Mouse (Mus musculus) cerebellum, adult 9-10 months (tissue): ENCODE measurements around the gene Rab4a.
"Not testable (repeated sequence)": the region's sequence is repeated elsewhere in the genome, so short reads cannot be mapped to it uniquely, and the experiment has no call there.

Experiments used
- DNase-seq: peaks from one replicate; pipeline ENCODE4 v3.0.0; 2022

The Rab4a gene

GRCm38 (mm10) chr8:123789461-123789860, 16.3 kb upstream of the Rab4a start:
- DNase-seq: peak; percentile 63

- peak; percentile 96 for DNase-seq
Measured at GRCm38 (mm10) chr8:123789970-123790369, 15.8 kb upstream of the Rab4a start.

- DNase-seq: no peak
Measured at GRCm38 (mm10) chr8:123791101-123791844, 14.5 kb upstream of the Rab4a start.

- no peak for DNase-seq
Measured at GRCm38 (mm10) chr8:123791845-123792225, 13.9 kb upstream of the Rab4a start.

GRCm38 (mm10) chr8:123793900-123794299, 11.9 kb upstream of the Rab4a start:
- no peak for DNase-seq

GRCm38 (mm10) chr8:123794766-123795165, 11.0 kb upstream of the Rab4a start:
- DNase-seq: no peak

GRCm38 (mm10) chr8:123796758-123797157, 9.0 kb upstream of the Rab4a start:
- DNase-seq: no peak

- DNase-seq: no peak
Measured at GRCm38 (mm10) chr8:123797928-123798327, 7.9 kb upstream of the Rab4a start.

- DNase-seq: no peak
Measured at GRCm38 (mm10) chr8:123799434-123799833, 6.4 kb upstream of the Rab4a start.

GRCm38 (mm10) chr8:123799885-123800284, 5.9 kb upstream of the Rab4a start:
- DNase-seq: no peak

- no peak for DNase-seq
Measured at GRCm38 (mm10) chr8:123800867-123801266, 4.9 kb upstream of the Rab4a start.

GRCm38 (mm10) chr8:123801538-123801937, 4.2 kb upstream of the Rab4a start:
- no peak for DNase-seq

GRCm38 (mm10) chr8:123803639-123804038, 2.1 kb upstream of the Rab4a start:
- DNase-seq: peak; percentile 8

- DNase-seq: peak; percentile 17
Measured at GRCm38 (mm10) chr8:123804586-123804985, 1.2 kb upstream of the Rab4a start.

- no peak for DNase-seq
Measured at GRCm38 (mm10) chr8:123805209-123805717, 522 bp upstream of the Rab4a start.

- no peak for DNase-seq
Measured at GRCm38 (mm10) chr8:123806374-123806935, 670 bp downstream of the Rab4a start.

- peak; percentile 39 for DNase-seq
Measured at GRCm38 (mm10) chr8:123807024-123807431, 1.2 kb downstream of the Rab4a start.

- DNase-seq: no peak
Measured at GRCm38 (mm10) chr8:123807852-123808573, 2.2 kb downstream of the Rab4a start.

- DNase-seq: no peak
Measured at GRCm38 (mm10) chr8:123808671-123809070, 2.9 kb downstream of the Rab4a start.

GRCm38 (mm10) chr8:123809342-123809741, 3.6 kb downstream of the Rab4a start:
- not testable (repeated sequence) for DNase-seq

- DNase-seq: peak; percentile 30
Measured at GRCm38 (mm10) chr8:123812227-123812626, 6.4 kb downstream of the Rab4a start.

GRCm38 (mm10) chr8:123813173-123813891, 7.5 kb downstream of the Rab4a start:
- DNase-seq: peak; percentile 92

GRCm38 (mm10) chr8:123813892-123814266, 8.1 kb downstream of the Rab4a start:
- no peak for DNase-seq
